Mouse (Mus musculus) liver, adult 2 months (tissue): ENCODE measurements around the gene Adcy2. TPM values are rescaled to one million over a fixed set of nuclear protein-coding genes. Genes with fewer than 3 reads are reported as not detected.

Experiments used
- DNase-seq: peaks from one replicate; pipeline ENCODE4 v3.0.0-alpha.2; 2011; ENCODE audit warnings: low read depth, low spot score; ENCODE audit errors: extremely low read depth
- H3K27ac ChIP-seq: fragments of 200-500 bp; replicated peaks from 2 replicates; pipeline ENCODE4 v1.5.1; 2012; ENCODE audit warnings: low read depth, mild to moderate bottlenecking, control low read depth, inconsistent platforms, low read length; ENCODE audit not compliant: insufficient read depth
- H3K27me3 ChIP-seq: fragments of 200-500 bp; 2 replicates; pipeline ENCODE4 v1.6.1; 2012; ENCODE audit warnings: mild to moderate bottlenecking, moderate library complexity, low read length, inconsistent platforms; ENCODE audit not compliant: control insufficient read depth, insufficient read depth
- H3K36me3 ChIP-seq: fragments of 200-500 bp; 2 replicates; pipeline ENCODE4 v1.6.1; 2012; ENCODE audit warnings: low read length, inconsistent platforms; ENCODE audit not compliant: control insufficient read depth, insufficient read depth
- H3K4me1 ChIP-seq: fragments of 200-500 bp; 2 replicates; pipeline ENCODE4 v1.6.1; 2011; ENCODE audit warnings: low read length; ENCODE audit not compliant: control insufficient read depth, insufficient read depth
- H3K4me3 ChIP-seq: fragments of 200-500 bp; 2 replicates; pipeline ENCODE4 v1.5.1; 2011; ENCODE audit warnings: low read depth, mild to moderate bottlenecking, control low read depth, low read length, moderate library complexity; ENCODE audit not compliant: insufficient read depth
- H3K79me2 ChIP-seq: fragments of 200-500 bp; 2 replicates; pipeline ENCODE4 v1.6.1; 2012; ENCODE audit warnings: inconsistent platforms, mild to moderate bottlenecking, low read length, moderate library complexity; ENCODE audit not compliant: control insufficient read depth, insufficient read depth
- H3K9ac ChIP-seq: fragments of 200-500 bp; 2 replicates; pipeline ENCODE4 v1.6.1; 2012; ENCODE audit warnings: low read depth, mild to moderate bottlenecking, control low read depth, inconsistent platforms, low read length
- CTCF ChIP-seq: fragments of 200-500 bp; IDR thresholded peaks from 2 replicates; pipeline ENCODE4 v1.5.1; 2011; ENCODE audit warnings: low read depth, low read length, control low read depth
- POLR2A ChIP-seq: fragments of 200-500 bp; IDR thresholded peaks from 2 replicates; pipeline ENCODE4 v1.6.1; 2011; ENCODE audit warnings: low read length, control low read depth; ENCODE audit not compliant: insufficient read depth; ENCODE audit errors: extremely low read depth
- WGBS: fragments of 180-500 bp; shearing (Covaris S2); methylation state at CpG from one replicate; pipeline ENCODE4 v1.1.7; 2018; 5-methylcytosine and 5-hydroxymethylcytosine counted together
- polyA plus RNA-seq: library from polyadenylated mRNA; depleted of rRNA; stranded (reverse); fragments of >200 nt; gene quantifications from 2 replicates; pipeline ENCODE4 v1.2.3, GENCODE M21; 2012
- total RNA-seq: library from RNA; depleted of rRNA; stranded (reverse); fragments of >200 nt; gene quantifications from 2 replicates; pipeline ENCODE4 v1.2.3, GENCODE M21; 2014

The Adcy2 gene
- total and polyA plus RNA-seq, 2 experiments: 0.09 to 0.11 TPM

- no peak overlapping the region for H3K27ac ChIP-seq
- H3K36me3 ChIP-seq: no peaks in the 10 kb centered on the region
- H3K79me2 ChIP-seq: no peaks in the 10 kb centered on the region
- no peak overlapping the region for H3K4me3 ChIP-seq
- DNase-seq: no peak
- no peak overlapping the region for H3K9ac ChIP-seq
- H3K4me1 ChIP-seq: no peaks in the 10 kb centered on the region
- H3K27me3 ChIP-seq: no peaks in the 10 kb centered on the region
- 85% methylated on average over 6 of the region's 6 CpGs for WGBS
- no peak for TF ChIP-seq POLR2A
- no peak for TF ChIP-seq CTCF
These were observed 38.8 kb downstream of the Adcy2 start for GRCm38 (mm10) chr13:68960513-68960912.

- no peak overlapping the region for H3K27ac ChIP-seq
- no peaks in the 10 kb centered on the region for H3K79me2 ChIP-seq
- H3K36me3 ChIP-seq: no peaks in the 10 kb centered on the region
- H3K4me1 ChIP-seq: no peaks in the 10 kb centered on the region
- no peak overlapping the region for H3K4me3 ChIP-seq
- DNase-seq: no peak
- no peak overlapping the region for H3K9ac ChIP-seq
- H3K27me3 ChIP-seq: no peaks in the 10 kb centered on the region
- 78% methylated on average over 4 of the region's 4 CpGs for WGBS
- TF ChIP-seq POLR2A (no peak), CTCF (no peak)
These were observed 39.9 kb downstream of the Adcy2 start for GRCm38 (mm10) chr13:68959406-68959805.

- no peaks in the 10 kb centered on the region for H3K4me1 ChIP-seq
- 69% methylated on average over 2 of the region's 2 CpGs for WGBS
- H3K9ac ChIP-seq: no peak overlapping the region
- H3K27ac ChIP-seq: no peak overlapping the region
- DNase-seq: no peak
- TF ChIP-seq CTCF (no peak), POLR2A (no peak)
- no peak overlapping the region for H3K4me3 ChIP-seq
- no peaks in the 10 kb centered on the region for H3K36me3 ChIP-seq
- H3K79me2 ChIP-seq: no peaks in the 10 kb centered on the region
- no peaks in the 10 kb centered on the region for H3K27me3 ChIP-seq
These were observed 56.6 kb downstream of the Adcy2 start for GRCm38 (mm10) chr13:68942735-68943134.

GRCm38 (mm10) chr13:68941429-68941828 lies 57.9 kb downstream of the Adcy2 start:
- no peak for DNase-seq
- TF ChIP-seq POLR2A (no peak), CTCF (no peak)
- H3K27me3 ChIP-seq: no peaks in the 10 kb centered on the region
- no peaks in the 10 kb centered on the region for H3K79me2 ChIP-seq
- 93% methylated on average over 1 of the region's 1 CpGs for WGBS
- no peak overlapping the region for H3K9ac ChIP-seq
- H3K27ac ChIP-seq: no peak overlapping the region
- H3K36me3 ChIP-seq: no peaks in the 10 kb centered on the region
- H3K4me3 ChIP-seq: no peak overlapping the region
- H3K4me1 ChIP-seq: no peaks in the 10 kb centered on the region

- Histone ChIP-seq H3K79me2 (no peaks in the 10 kb centered on the region), H3K4me3 (no peak overlapping the region), H3K9ac (no peak overlapping the region), H3K4me1 (no peaks in the 10 kb centered on the region), H3K36me3 (no peaks in the 10 kb centered on the region), H3K27me3 (no peaks in the 10 kb centered on the region), H3K27ac (no peak overlapping the region)
- no peak for TF ChIP-seq CTCF
- no peak for TF ChIP-seq POLR2A
- DNase-seq: no peak
- WGBS: 69% methylated on average over 1 of the region's 1 CpGs
These were observed 67.1 kb downstream of the Adcy2 start for GRCm38 (mm10) chr13:68932283-68932647.

GRCm38 (mm10) chr13:68931602-68932282 lies 67.6 kb downstream of the Adcy2 start:
- no peaks in the 10 kb centered on the region for H3K4me1 ChIP-seq
- no peaks in the 10 kb centered on the region for H3K27me3 ChIP-seq
- no peak overlapping the region for H3K4me3 ChIP-seq
- no peak overlapping the region for H3K27ac ChIP-seq
- 91% methylated on average over 8 of the region's 8 CpGs for WGBS
- H3K79me2 ChIP-seq: no peaks in the 10 kb centered on the region
- TF ChIP-seq CTCF (no peak), POLR2A (no peak)
- no peak for DNase-seq
- no peak overlapping the region for H3K9ac ChIP-seq
- H3K36me3 ChIP-seq: no peaks in the 10 kb centered on the region
